Mouse (Mus musculus) mature B cell (primary cell): Measurements from ENCODE around the gene Gm42517.

Experiments
- in situ Hi-C: fragments of 300-500 bp; cut with MboI; formaldehyde crosslinking; loops from 2 replicates; pipeline ENCODE4 v1.14.3; 2019

Gm42517 gene

DNA sequence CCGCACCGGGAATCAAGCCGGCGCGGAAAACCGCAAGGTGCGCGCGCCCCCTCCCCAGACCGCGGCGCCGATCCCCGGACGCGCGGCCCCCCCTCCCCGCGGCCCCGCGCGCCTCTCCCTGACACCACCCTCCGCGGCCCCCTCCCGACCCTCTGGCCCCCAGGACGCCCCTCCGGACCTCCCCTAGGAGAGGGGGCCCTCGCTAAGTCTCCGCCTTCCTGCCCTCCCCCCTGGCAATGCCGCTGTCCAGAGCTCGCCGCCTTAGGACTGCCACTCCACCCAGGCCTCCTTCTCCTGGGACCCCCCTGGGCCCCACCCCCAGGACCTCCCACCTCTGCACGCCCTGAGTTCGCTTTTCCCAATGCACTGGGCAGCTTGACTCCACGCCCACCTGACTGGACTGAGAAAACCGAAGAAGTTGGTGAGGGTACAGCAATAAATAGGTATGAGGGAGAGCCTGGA lies at the start of gene Gm42517:
Gm42517 (minus strand) TSS at position 52 of the 462 bp plus-strand sequence.
- in situ Hi-C loops: no loop called here

DNA sequence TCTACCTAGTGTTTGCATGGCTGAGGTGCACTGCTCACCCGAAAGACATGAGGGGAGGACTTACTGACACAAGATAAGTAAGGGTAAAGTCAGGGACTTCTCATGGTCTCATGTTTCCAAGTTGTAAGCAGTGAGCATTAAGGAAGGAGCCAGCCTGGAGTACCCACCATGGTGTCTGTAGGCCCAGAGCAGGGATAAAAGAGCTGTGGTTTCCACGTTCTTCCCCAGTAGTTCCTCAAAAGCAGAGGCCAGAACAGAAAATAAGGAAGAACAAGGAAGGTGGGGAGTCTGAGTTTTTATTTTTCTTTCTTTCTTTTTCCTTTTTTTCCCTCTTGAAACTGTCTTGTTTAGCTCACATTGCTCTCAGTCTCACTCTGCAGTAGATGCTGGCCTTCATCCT lies 47.0 kb upstream of the Gm42517 start:
- in situ Hi-C loops: no loop called here

DNA sequence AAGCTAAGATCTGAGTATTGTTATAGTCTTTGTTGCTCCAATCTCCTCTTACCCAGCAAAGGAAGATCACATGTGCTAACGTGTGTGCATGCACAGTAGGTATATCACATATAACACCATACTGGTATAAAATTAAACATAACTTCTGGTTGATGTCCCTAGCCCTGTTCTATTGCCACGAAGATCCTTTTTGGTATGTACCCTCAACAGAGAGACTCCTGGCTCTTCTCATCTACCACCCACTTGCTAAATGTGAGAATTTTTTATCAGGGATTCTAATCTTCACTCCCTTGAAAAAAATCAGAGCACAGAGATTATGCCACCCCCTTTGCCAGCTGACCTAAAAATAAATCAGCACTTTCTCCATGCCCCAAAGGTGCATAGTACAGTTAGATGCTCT lies 39.3 kb upstream of the Gm42517 start:
- in situ Hi-C loops: no loop called here

DNA sequence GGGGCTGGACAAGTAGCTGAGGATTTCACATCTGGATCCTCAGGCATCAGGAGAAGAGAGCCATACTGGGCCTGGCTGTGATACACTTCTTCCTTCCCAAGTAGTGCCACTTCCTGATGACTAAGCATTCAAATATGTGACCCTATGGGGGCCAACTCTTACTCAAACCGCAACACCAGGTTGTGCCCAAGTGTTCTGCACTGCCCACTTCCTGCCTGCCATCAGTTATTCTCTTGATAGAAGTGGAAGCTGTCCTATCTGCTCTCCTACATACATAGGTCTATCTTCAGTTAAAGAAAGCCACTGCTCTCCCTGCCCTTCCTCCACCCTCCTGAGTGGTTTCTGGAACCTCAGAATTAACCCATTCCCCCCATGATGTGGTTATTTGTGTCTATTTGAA lies 37.7 kb upstream of the Gm42517 start:
- in situ Hi-C loops: no loop called here

DNA sequence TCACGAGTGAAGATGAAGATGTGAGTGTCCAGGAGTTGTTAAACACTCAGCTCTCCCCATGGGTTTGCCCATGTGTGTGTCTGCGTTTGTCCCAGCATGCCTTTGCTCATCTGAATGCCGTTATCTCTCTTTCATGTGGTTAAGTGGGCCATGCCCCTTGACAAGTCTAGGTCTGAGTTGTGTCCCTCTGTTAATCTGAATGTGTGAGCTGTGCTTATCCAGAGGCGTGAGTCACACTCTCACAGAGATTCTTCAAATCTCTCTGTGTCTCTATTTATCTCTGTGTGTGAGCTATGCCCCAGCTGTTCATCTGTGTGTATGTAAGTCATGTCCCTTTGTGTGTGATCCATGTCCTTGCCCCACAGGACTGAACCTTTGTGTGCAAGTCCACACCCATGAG lies 35.7 kb upstream of the Gm42517 start:
- in situ Hi-C loops: no loop called here

DNA sequence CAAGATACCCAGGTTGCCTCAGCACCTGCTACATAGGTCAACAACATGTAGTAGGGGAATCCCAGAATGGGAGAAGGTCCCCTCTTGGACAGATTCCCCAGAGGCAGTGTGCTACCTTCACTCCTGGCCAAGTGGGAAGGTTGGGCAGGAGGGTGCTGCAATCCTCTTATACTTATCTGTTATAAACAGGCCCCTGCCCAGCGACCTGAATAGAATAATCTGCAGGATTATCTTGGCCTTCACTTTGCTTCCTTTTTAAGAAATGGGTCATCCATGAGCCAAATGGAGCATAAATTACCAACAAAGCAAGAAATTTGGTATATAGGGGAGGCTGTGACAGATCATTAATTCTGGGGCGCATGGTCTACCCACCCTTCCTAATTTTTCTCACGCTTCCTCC lies 22.0 kb upstream of the Gm42517 start:
- in situ Hi-C loops: no loop called here

DNA sequence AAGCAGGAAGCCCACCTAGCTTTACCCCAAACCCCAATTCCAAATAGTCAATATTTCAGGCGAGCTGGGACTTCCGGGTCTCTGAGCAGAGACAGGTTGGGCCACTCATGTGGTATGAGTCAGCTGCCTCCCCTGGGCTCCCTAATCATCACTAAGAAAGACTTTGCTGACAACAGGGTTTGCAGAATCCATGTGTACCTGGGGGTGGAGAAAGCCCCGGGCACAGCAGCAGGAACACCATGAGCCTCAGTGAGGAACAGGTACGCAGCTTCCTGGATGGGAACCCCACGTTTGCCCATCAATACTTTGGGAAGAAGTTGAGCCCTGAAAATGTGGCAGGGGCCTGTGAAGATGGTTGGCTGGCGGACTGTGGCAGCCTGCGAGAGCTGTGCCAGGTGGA lies 20.5 kb upstream of the Gm42517 start, which contains the start of gene Pde6b:
Pde6b (plus strand) TSS at position 191 of the 400 bp plus-strand sequence.
- in situ Hi-C loops: no loop called here

DNA sequence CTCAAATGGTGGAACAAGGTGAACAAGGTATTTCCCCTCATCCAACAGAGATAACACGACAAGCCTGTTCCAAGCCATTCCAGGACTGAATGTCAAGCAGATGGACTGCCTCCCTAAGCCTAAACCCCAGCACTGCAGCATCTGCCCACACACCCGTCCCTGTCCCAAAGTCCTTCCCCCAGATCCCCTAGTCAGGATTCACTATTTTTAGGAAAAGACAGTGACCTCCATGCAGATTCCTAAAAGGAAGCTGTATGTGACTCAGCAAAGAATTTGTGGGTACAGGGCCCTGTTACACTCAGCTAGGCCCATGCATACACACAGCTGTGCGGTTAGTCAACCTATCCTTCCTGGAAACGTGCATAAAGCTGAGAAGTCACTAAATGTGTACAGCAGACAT lies 18.7 kb upstream of the Gm42517 start:
- in situ Hi-C loops: no loop called here

DNA sequence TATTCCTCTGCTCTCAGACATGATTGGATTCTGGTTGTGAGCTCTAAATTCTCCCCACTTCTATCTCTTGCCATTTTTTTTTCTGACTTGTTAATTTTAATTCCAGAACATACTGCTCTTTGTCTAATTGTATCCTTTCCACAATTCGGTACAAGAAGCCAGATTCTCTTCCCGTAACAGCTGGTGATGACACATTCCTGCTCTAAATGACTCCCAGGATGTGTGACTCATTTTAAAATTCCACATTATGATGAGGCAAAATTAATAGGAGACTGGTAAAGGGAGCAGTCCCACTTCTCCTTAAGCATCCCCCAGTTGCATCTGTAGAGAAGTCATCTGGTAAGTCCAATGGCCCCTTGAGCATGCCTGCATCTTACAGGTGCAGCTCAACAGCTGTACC lies 17.9 kb upstream of the Gm42517 start:
- in situ Hi-C loops: no loop called here

DNA sequence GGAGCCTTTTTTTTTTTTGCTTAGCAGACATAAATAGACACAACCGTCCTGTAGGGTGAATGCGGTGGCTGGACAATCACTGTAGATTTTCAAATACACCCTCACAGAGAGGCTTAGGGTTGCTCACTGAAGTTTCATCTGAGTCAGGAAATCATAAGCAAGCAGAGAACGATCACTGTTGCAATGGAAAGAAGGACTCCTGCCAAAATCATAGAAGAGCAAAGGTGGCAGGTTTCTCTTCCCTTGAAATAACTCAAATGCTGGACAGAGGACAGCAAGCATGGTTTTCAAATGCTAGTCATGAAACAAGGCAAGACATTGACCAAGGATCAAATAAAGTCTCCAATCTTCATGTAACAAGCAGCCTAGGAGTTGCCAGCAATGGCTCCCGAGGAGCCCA lies 10.6 kb upstream of the Gm42517 start:
- in situ Hi-C loops: no loop called here

DNA sequence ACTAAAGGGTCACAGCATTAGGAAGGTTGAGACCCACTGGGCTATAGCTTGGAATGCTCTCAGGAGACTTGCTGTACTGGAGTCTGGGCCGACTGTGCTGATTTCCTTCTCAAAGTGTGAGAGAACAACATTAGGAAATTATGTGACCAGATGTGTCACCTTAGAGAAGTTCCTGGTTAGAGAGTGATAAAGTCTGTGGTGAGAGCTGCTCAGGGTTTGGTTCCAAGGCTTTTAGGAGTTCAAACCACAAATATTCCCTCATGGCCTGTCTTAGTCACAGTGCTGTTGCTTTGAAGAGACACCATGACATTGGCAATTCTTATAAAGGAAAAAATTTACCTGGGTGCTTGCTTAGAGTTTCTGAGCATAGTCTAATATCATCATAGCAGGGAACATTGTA lies 8.3 kb upstream of the Gm42517 start:
- in situ Hi-C loops: no loop called here

DNA sequence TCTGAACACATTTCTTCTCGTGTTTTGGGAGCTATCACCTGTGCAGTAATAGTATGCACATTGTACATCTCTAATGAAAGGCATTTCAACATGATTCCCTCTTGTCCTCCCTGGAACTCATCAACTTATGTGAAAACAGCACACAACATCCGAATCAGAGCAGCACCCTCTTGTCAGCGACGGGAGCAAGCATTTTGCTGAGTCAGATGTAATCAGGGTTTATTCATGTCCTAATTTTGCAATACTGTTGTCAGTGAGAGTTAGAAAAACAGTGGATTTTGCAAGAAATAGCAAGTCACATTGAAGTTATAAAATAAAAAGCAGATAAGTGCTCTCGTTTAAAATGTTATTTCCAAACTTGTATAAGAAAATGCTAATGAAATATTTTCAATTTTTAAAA lies 6.4 kb upstream of the Gm42517 start:
- in situ Hi-C loops: no loop called here

DNA sequence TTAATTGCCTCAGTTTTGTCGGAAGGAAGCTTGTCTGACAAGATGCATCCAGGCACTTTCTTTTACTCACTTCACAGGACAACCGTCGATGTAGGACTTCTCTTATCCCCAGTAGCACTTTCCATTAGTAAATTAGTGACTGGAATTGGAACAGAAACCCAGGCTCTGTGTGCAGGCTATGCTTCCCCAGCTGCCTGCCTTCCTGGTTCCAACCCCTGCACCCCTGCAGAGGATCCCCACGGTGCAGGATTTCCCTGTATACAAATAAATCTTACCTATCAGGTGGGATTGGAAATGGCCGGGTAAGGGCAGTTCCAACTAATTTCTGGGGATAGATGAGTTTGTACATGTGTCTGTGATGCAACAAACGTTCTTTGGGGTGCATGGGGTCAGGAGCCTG lies 2.2 kb upstream of the Gm42517 start:
- in situ Hi-C loops: no loop called here

DNA sequence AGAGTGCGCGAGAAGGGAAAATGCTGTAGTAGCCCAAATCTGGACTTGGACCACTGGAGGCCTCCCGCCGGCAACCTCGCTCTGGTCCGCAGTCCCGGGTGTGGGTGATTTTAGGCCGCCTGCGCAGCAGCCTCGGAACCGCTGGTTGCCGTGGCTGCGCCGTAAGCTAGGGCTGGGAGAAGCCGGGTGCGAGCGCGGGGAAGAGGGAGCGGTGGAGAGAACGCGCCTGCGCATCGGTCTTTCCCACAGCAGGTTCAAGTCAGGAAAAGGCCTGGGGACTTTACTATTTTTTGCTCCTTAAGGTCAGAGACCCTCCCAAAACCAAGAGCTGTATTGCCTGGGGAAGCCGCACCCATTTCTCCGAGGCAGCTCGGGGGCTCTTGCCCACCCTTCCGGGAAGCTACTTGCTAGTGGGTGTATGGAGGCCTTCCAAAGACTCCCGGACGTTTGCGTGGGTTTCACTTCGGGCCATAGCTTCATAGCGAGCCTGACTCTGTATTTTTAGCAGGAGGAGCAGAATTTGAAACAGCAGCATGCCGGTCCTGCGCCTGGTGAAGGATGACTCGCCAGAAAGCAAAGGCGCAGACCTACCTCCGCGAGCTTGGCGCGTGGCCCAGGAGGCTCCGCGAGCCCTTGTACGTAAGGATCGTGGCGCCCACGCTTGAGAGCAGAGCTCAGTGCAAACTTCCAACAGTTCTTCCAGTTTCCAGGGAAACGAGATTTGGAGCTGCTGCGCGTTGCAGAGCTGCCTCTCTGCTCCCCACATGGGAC lies 1.3 kb upstream of the Gm42517 start:
- in situ Hi-C loops: no loop called here

DNA sequence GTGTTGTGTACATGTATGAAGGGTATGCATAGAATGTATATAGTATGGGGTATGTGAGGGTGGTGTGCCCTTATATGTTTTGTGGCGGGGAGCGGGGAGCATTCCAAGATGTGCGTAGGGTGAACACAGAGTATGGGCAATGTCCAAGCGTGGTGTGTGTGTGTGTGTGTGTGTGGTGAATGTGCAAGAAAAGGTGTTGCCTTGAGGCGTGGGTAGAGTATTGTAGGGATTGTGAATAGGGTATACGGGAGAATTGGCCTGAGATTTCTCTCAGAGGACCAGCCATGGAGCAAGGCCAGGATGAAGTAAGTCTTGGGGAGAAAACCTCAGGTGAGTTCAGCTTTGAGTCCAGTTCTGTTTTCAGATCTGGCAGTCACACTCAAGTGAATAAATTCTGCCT lies 724 bp upstream of the Gm42517 start:
- in situ Hi-C loops: no loop called here

DNA sequence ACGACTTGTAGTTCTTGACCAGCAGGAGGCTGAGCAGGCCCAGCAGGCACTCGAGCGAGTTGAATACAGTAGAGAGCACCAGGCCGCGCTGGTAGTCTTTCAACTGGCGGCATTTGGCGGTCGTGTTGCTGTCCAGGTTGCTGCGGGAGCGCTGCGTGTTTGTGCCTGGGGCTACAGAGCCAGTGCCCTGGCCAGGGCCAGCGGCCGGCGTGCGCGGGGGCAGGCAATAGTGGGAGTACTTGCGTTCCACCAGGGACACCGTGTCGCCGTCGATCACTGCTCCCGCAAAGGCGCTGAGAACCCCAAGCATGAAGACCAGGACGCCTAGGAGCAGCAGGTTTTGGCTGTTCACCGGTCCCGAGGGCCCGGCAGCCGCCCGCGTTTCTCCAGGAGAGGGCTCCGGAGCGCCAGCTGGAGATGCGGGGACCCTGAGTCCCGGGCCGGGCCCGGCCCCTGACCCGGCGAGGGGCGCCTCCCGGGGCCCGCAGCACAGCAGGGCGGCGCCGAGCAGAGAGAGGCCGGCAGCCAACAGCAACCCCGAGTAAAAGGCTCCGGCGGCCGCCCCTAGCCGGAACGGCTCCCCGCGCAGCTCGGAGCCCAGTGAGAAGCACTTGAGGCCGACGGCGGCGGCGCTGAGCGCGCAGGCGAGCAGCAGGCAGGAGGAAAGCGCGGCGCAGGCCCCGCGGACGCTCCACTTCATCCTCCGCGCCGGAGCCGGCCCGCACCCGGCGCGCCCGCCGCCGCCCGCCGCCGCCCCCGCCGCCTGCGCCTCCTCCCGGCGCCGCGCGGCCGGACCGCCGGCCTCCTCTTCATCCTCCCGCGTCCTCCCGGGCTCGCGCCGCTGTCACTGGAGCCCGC lies 509 bp downstream of the Gm42517 start:
- in situ Hi-C loops: no loop called here

DNA sequence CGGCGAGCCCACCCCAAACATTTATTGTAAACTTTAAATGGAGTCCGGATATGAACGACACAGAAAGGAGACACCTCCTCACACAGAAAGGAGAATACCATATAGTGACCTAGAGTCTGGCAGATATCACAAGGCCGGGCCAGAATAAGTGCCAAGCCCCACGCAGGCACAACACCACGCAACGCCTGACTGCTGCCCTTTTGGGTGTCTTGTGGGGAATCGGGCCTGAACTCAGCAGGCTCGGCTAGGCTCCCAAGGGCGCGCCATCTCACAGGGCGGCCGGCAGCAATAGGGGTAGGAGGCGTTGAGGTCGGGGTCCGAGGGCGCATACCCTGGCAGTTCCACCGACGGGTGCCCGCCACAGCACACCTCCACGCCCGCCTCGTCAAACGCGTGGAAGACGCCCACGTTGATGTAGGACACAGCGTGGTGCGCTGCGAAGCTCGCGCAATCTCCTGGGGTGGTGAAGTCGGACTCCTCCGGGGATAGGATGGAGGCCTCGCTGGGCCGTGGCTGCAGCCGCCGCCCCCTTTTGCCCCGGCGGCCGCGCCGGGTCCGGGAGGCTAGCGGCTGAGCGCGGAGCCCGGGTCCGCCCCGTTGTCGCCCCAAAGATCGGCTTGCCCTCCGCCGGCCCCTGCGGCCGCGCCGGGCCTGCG lies 1.3 kb downstream of the Gm42517 start:
- in situ Hi-C loops: no loop called here

DNA sequence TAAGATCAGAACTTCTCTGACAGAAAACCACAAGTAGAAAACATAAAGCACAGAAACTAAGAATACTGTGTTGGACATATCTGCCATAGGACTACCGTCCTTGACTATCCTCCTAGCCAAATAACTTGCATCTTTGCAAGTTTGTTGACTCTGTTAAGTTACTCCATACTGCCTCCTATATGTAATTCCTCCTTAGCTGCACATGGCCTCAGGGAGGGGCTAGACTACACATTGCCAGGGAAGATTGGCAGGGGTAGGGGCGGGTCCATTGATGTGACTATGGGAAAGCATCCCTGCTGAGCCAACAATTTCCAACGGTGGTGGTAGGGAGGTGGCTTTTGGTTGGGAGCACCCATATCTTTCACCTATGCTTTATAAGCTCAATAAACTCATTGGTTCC lies 5.4 kb downstream of the Gm42517 start:
- in situ Hi-C loops: no loop called here

DNA sequence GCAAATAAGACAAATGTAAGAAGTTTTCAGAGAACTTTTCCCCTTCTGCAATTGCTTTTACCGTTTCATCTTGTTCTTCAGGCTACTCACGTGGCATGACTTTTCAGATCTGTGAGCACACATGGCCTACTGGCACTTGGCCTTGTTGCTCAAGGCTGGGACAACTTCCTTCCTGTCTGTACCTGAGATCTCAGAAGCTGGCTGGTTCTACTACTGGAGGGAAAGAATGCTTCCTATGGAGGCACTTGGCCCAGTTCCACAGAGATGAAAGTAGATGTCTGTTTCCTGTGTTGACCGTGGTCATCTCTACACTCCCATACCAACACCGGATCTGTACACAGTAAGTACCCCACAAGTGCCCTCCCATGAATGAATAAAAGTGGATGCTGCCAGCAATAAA lies 7.5 kb downstream of the Gm42517 start:
- in situ Hi-C loops: no loop called here

DNA sequence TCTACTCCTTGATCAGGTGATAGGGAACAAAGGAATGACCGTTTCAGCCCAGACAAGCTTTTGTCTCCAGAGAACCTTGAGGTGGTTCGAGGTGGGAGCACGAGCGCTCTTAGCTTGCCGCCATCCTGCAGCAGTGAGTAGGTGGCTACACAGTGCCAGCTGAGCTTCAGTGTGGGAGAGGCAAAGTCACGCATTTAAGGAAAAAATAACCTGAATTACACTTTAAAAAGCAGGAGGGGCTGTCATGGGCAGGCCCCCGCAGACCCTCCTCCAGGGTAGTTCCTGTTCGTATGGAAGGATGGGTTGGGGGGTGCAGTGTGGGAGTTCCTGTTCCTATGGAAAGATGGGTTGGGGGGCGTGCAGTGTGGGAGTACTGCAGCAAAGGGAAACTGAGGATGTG lies 8.2 kb downstream of the Gm42517 start:
- in situ Hi-C loops: no loop called here

DNA sequence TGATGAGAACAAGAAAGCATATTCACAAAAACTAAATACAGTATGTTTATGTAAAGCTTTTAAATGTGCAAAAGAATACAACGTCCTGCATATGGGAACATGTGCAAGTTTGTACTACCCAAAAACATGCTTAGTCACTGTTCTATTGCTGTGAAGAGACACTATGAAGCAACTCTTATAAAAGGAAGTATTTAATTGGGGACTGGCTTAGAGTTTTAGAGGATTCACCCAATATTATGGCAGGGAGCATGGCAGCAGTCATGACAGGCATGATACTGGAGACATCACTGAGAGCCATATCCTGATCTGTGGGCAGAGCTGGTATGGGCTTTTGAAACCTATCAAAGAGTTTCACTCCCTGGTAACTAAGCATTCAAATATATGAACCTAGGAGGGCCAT lies 9.9 kb downstream of the Gm42517 start:
- in situ Hi-C loops: no loop called here

DNA sequence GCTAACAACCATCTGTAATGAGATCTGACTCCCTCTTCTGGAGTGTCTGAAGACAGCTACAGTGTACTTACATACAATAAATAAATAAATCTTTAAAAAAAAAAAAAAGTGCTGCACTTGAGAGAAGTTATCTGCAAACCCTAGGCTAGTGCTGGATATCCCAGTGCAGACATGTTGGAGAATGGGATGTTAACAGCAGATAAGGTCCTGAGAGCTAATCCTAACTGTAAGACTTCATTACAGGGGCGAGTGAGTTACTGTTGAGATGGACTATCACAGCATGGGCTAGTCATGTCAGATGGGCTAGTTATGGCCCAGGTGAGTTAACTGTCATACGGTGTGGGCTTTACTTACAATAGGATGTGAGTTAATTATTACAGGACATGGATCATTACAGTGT lies 13.7 kb downstream of the Gm42517 start:
- in situ Hi-C loops: no loop called here
